Mouse (Mus musculus) lung, postnatal 0 days (tissue): ENCODE measurements around the gene Itgb6.

Experiments used
- CTCF ChIP-seq: IDR thresholded peaks from 2 replicates; pipeline ENCODE4 v1.5.1; 2016; ENCODE audit warnings: antibody characterized with exemption, mild to moderate bottlenecking
- EP300 ChIP-seq: IDR thresholded peaks from 2 replicates; pipeline ENCODE4 v1.6.1; 2016; ENCODE audit warnings: antibody characterized with exemption, mild to moderate bottlenecking, control low read depth

DNA sequence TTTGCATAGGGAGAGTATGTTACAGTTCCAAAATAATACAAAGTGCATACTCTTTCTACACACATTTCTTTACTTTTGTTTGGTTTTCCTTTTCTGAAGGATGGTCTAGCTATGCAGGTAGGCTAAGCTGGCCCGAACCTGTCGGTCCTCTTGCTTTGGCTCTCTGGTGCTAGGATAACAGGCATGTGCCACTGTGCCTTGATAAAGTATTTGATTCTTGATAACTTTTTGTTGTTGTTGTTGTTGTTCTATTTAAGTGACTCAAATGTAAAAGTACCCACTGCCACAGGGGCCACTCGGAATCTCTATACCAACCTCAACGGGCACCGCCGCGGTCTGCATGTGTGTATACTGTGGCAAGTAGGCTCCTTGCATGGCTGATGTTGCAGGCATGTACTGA lies 32.7 kb upstream of the Itgb6 start:
- TF ChIP-seq CTCF (no peak), EP300 (no peak)
